Mouse (Mus musculus) thymus, adult 2 months (tissue): ENCODE measurements at regions not wholly inside any gene's neighbourhood (a gene's known extent, or its start where the extent isn't known, plus 50 kb on each side); places are given as distances from the start of the nearest gene placed in this dataset.

Source experiments
- DNase-seq: peaks from one replicate; pipeline ENCODE4 v3.0.0; 2021
- H3K27ac ChIP-seq: fragments of 200-500 bp; 2 replicates; pipeline ENCODE4 v1.5.1; 2012; ENCODE audit warnings: low read length, control low read depth; ENCODE audit not compliant: control insufficient read depth, insufficient read depth
- H3K27me3 ChIP-seq: fragments of 200-500 bp; 2 replicates; pipeline ENCODE4 v1.6.1; 2012; ENCODE audit warnings: mild to moderate bottlenecking, low read length, moderate library complexity, mixed read lengths; ENCODE audit not compliant: control insufficient read depth, insufficient read depth
- H3K36me3 ChIP-seq: fragments of 200-500 bp; 2 replicates; pipeline ENCODE4 v1.6.1; 2012; ENCODE audit warnings: mild to moderate bottlenecking, low read length, moderate library complexity; ENCODE audit not compliant: control insufficient read depth, insufficient read depth
- H3K4me1 ChIP-seq: fragments of 200-500 bp; replicated peaks from 2 replicates; pipeline ENCODE4 v1.6.1; 2012; ENCODE audit warnings: low read length; ENCODE audit not compliant: control insufficient read depth, insufficient read depth
- H3K4me3 ChIP-seq: fragments of 200-500 bp; 2 replicates; pipeline ENCODE4 v1.5.1; 2012; ENCODE audit warnings: mild to moderate bottlenecking, low read length, control low read depth, moderate library complexity; ENCODE audit not compliant: control insufficient read depth, insufficient read depth
- CTCF ChIP-seq: fragments of 200-500 bp; IDR thresholded peaks from 2 replicates; pipeline ENCODE4 v1.5.1; 2012; ENCODE audit warnings: mild to moderate bottlenecking, control low read depth, low read length, moderate library complexity, borderline replicate concordance; ENCODE audit not compliant: control insufficient read depth, poor library complexity, insufficient read depth; ENCODE audit errors: extremely low read depth
- POLR2A ChIP-seq: fragments of 200-500 bp; IDR thresholded peaks from 2 replicates; pipeline ENCODE4 v1.6.1; 2012; ENCODE audit warnings: mild to moderate bottlenecking, low read length, control low read depth, moderate library complexity; ENCODE audit not compliant: control insufficient read depth, poor library complexity, insufficient read depth; ENCODE audit errors: extremely low read depth
- WGBS: fragments of 180-500 bp; shearing (Covaris S2); methylation state at CpG from one replicate; pipeline ENCODE4 v1.1.7; 2018; 5-methylcytosine and 5-hydroxymethylcytosine counted together

DNA sequence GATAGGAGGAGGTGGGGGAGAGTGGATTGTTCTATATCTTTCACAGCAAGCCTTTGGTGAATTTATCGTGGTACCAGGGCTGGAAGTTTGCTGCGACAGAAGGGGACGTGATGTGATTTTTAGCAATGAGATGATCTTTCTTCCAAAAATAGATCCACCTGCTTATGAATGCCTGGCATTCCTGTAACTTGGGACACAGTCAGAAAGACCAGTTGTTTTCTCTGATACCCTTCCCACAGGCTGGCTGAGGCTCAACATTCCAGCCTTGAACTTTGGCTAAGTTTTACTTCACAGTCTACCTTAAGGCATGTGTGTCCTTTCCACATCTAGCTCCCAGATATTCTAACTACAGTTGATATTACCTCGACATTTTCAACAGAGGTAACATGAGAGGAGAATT is 1434.1 kb downstream of the Slc22a22 start:
- no peaks in the 10 kb centered on the region for H3K4me1 ChIP-seq
- H3K27me3 ChIP-seq, result no peaks in the 10 kb centered on the region
- no peak overlapping the region for H3K4me3 ChIP-seq
- TF ChIP-seq CTCF, result no peak
- TF ChIP-seq POLR2A, result no peak
- no peaks in the 10 kb centered on the region for H3K36me3 ChIP-seq
- 88% methylated on average over 4 of the region's 4 CpGs for WGBS
- H3K27ac ChIP-seq, result no peak overlapping the region
- no peak for DNase-seq

DNA sequence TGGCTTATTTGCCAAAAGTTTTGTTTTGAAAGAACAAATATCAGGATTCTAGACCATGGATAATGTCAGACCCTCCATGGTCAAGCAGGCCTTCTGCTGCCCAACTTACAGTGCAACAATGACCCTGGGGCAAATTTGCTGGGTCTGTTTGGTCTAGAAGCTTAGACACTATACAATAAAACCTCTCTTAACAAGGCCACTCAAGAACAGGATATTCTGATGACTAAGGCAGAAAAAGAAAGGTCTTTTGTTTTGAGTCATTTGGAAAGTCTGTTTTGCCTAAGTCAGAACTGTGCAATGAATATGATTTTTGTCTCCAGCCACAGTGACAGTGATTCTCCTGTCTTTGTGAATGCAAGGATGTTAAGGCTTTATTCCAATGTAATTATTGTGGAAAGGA is 1435.0 kb downstream of the Slc22a22 start:
- Histone ChIP-seq H3K36me3 (no peaks in the 10 kb centered on the region), H3K4me3 (no peak overlapping the region), H3K4me1 (no peaks in the 10 kb centered on the region), H3K27me3 (no peaks in the 10 kb centered on the region), H3K27ac (no peak overlapping the region)
- DNase-seq, result no peak
- no peak for TF ChIP-seq CTCF
- no peak for TF ChIP-seq POLR2A

DNA sequence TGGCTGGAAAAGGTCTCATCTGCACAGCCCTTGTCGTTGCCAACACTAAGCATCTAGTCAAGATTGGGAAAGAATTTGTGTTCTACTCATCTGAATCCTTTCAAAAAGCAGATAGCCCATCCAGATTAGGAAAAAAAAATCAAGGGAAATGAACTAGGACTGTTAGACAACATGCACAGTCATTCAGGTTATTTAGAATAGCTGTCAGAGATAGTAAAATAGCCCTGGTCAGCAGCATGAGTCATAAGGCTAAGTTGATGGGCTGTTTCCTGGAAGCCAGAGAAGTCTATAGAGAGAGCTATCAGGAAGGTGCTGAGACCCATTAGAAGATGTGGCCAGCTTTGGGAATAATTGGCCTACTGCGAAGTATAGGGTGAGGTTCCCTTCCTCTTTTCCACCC is 1447.4 kb downstream of the Slc22a22 start:
- WGBS, result 80% methylated on average over 2 of the region's 2 CpGs

DNA sequence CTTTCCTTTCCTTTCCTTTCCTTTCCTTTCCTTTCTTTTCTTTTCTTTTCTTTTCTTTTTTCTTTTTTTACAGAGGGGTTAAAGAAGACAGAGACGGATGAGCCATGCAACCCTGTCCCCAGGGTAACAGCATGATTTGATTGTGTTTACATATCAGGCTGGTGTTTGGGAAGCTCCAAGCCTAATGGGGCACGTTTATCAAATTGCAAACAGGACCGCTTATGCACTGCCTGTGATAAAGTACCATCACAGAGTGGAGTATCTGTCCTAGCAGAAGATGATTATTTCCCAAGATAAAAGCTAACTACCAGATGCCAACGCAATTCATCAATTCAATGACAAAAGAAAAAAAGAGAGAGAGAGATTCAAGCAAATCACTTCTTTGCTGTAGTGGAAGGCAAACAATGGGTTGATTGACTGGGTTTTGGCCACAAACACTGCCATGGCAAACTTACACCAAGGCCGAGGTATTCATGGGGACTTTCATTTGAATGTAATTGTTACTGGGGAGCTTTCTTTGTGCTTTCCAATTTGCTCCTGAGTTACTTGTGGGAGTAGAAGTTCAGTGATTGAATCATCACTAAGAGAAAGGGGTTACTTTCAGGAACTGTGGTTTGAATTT is 1450.1 kb downstream of the Slc22a22 start:
- 83% methylated on average over 5 of the region's 5 CpGs for WGBS
- Histone ChIP-seq H3K27me3 (no peaks in the 10 kb centered on the region), H3K4me1 (no peaks in the 10 kb centered on the region), H3K36me3 (no peaks in the 10 kb centered on the region), H3K4me3 (no peak overlapping the region), H3K27ac (no peak overlapping the region)
- DNase-seq, result no peak
- no peak for TF ChIP-seq CTCF
- TF ChIP-seq POLR2A, result no peak

More for the DNA sequence above, 1447.4 kb downstream of the Slc22a22 start:
- no peak for DNase-seq
- H3K4me1 ChIP-seq, result no peaks in the 10 kb centered on the region
- H3K36me3 ChIP-seq, result no peaks in the 10 kb centered on the region
- no peaks in the 10 kb centered on the region for H3K27me3 ChIP-seq
- no peak for TF ChIP-seq CTCF
- no peak for TF ChIP-seq POLR2A
- no peak overlapping the region for H3K27ac ChIP-seq
- no peak overlapping the region for H3K4me3 ChIP-seq

DNA sequence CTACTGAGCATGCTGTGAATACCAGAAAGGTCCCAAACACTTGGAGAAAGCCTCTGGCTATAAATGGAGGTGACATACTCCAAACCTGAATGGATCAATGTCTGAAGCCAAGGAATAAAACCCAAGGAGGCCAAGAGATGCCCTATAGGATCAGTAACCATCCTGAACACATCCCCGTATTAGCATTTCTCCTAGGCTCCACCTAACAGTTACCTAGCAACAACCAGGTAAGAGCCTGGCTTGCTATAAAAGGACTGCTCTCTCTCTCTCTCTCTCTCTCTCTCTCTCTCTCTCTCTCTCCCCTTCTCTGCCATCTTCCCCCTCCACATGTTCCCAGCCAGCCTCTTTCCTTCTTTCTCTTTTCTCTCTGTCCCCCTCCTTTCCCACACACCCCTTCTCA is 1452.7 kb downstream of the Slc22a22 start:
- H3K27ac ChIP-seq, result no peak overlapping the region
- no peak overlapping the region for H3K4me3 ChIP-seq
- no peaks in the 10 kb centered on the region for H3K27me3 ChIP-seq
- no peak for DNase-seq
- TF ChIP-seq POLR2A (no peak), CTCF (no peak)
- no peaks in the 10 kb centered on the region for H3K36me3 ChIP-seq
- H3K4me1 ChIP-seq, result no peaks in the 10 kb centered on the region
- WGBS, result 92% methylated on average over 1 of the region's 1 CpGs

DNA sequence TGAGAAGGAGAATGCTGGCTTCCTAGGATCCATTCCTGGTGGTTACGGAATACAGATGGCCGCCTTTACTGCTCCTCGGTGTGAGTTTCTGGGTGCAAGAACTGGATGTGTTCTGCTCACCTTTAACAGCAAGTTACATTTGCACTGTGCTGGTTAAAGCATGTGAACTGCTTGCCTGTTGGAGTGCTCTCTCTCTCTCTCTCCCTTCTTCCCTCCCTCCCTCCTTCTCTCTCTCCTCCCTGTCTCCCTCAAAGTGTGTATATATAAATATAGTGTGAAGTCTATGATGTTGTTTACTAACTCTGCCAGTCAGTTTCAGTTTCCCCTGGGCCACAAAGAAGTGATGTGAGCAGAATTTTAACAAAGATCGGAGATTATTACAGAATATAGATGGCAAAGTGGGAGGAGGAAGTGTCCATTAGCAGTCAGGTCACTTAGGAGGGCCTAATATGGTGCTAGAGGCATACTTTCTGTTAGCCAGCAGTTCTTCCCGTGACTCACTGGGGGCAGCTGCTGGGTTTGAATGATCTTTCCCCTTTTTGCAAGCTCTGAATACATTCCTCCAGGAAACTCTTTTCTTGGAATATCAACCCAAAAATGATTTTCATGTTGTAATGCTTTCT is 1453.5 kb downstream of the Slc22a22 start:
- no peak for TF ChIP-seq POLR2A
- no peak for TF ChIP-seq CTCF
- no peaks in the 10 kb centered on the region for H3K36me3 ChIP-seq
- no peaks in the 10 kb centered on the region for H3K4me1 ChIP-seq
- H3K4me3 ChIP-seq, result no peak overlapping the region
- no peak overlapping the region for H3K27ac ChIP-seq
- no peaks in the 10 kb centered on the region for H3K27me3 ChIP-seq
- DNase-seq, result no peak
- 94% methylated on average over 5 of the region's 5 CpGs for WGBS
